Mouse (Mus musculus): ENCODE data around the gene Ccnl1. TPM values are rescaled to one million over a fixed set of nuclear protein-coding genes. Genes with fewer than 3 reads are reported as not detected.

Gene Ccnl1
- 103 and 108 TPM in 2 replicates for polyA plus RNA-seq (2012; rRNA removed)

GRCm38 (mm10) chr3:65958102-65958839, at the start of gene Ccnl1:
Ccnl1 (minus strand) TSS chr3:65958249.

Measured in central nervous system, embryonic 14 days (tissue).